In the genomic region with DNA sequence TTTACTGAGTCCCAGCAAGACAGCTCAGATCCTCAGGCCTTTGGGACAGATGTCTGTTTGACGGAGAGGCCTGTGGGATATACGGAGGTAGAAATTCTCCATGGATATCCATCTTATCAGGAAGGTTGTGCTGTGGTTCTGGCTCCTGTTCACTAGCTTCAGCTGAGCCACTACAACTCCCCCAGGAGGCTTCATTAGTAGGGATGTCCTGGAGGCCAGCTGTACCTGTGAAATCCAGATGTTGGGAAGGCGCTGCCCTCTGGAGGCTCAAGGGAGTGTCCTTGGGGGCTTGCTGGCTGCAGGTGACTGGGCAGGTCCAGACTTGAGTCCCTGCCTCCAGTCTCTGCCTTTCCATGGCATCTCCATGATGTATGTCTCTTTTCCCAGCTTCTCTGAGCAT, we compare ENCODE assay signal across 10 mouse cellular contexts.
DNase-seq lines count a peak whose midpoint lies in the region; ATAC-seq and TF ChIP-seq lines count a peak whose summit lies in the region.
"Had no signal": no experiment of that assay in that cellular context is flagged by ENCODE, and none has a peak within 500 bp of the region (broad histone marks: within the 10 kb centered on the region; RNA-seq: fewer than 3 reads in every experiment).

No protein-coding gene starts in this region.

- H3K9ac ChIP-seq in heart, embryonic 15.5 days, result no peak overlapping the region
- H3K9ac ChIP-seq in lung, postnatal 0 days (replicated peaks; ENCODE audit: low read depth), result no peak overlapping the region
- H3K9ac ChIP-seq in neural tube, embryonic 13.5 days, result no peak overlapping the region

- 65% methylated on average over 3 of the region's 3 CpGs for WGBS in heart, embryonic 15.5 days
- 86% methylated on average over 3 of the region's 3 CpGs for whole genome bisulfite sequencing in lung, postnatal 0 days
- WGBS in embryonic facial prominence, embryonic 10.5 days, result 64% methylated on average over 3 of the region's 3 CpGs
- WGBS in neural tube, embryonic 13.5 days, result 46% methylated on average over 3 of the region's 3 CpGs

- no peaks in the 10 kb centered on the region for H3K9me3 ChIP-seq in heart, embryonic 15.5 days (replicated peaks)
- H3K9me3 ChIP-seq in lung, postnatal 0 days (ENCODE audit: low read length), result no peaks in the 10 kb centered on the region
- peaks cover 2% of the 10 kb centered on the region; the same call in 1 of the 2 replicates for H3K9me3 ChIP-seq in embryonic facial prominence, embryonic 10.5 days
- no peaks in the 10 kb centered on the region for H3K9me3 ChIP-seq in neural tube, embryonic 13.5 days

- TF ChIP-seq CTCF in lung, postnatal 0 days (IDR thresholded peaks at IDR 0.05), result peak; percentile 23; the same call in 1 of the 2 replicates

- TF ChIP-seq EP300 in lung, postnatal 0 days (IDR thresholded peaks at IDR 0.05), result no peak

- H3K4me2 ChIP-seq in heart, embryonic 15.5 days, result no peak overlapping the region
- H3K4me2 ChIP-seq in lung, postnatal 0 days (replicated peaks; ENCODE audit: low read depth, low read length), result no peak overlapping the region
- no peak overlapping the region for H3K4me2 ChIP-seq in neural tube, embryonic 13.5 days

- peak overlapping the region; percentile 70 for H3K27ac ChIP-seq in heart, embryonic 15.5 days
- H3K27ac ChIP-seq in lung, postnatal 0 days (ENCODE audit: low read length), result no peak overlapping the region
- H3K27ac ChIP-seq in embryonic facial prominence, embryonic 10.5 days (replicated peaks), result peak overlapping the region; percentile 16; the same call in 1 of the 2 replicates
- H3K27ac ChIP-seq in neural tube, embryonic 13.5 days (replicated peaks), result peak overlapping the region; percentile 90
- H3K27ac ChIP-seq: macrophage had no signal

- H3K36me3 ChIP-seq in heart, embryonic 15.5 days, result no peaks in the 10 kb centered on the region
- H3K36me3 ChIP-seq in lung, postnatal 0 days (ENCODE audit: insufficient read depth, low read length), result no peaks in the 10 kb centered on the region
- no peaks in the 10 kb centered on the region for H3K36me3 ChIP-seq in embryonic facial prominence, embryonic 10.5 days (replicated peaks)
- no peaks in the 10 kb centered on the region for H3K36me3 ChIP-seq in neural tube, embryonic 13.5 days

- peaks cover 68% of the 10 kb centered on the region for H3K4me1 ChIP-seq in heart, embryonic 15.5 days (replicated peaks)
- peaks cover 14% of the 10 kb centered on the region; the same call in 1 of the 2 replicates for H3K4me1 ChIP-seq in lung, postnatal 0 days (ENCODE audit: insufficient read depth, low read depth, low read length)
- peaks cover 70% of the 10 kb centered on the region for H3K4me1 ChIP-seq in embryonic facial prominence, embryonic 10.5 days
- peaks cover 81% of the 10 kb centered on the region for H3K4me1 ChIP-seq in neural tube, embryonic 13.5 days (replicated peaks)

- ATAC-seq in heart, embryonic 15.5 days (replicated peaks; ENCODE audit: insufficient number of reproducible peaks, insufficient read depth, low FRiP score, low read depth), result no peak
- no peak for ATAC-seq in lung, postnatal 0 days
- ATAC-seq in neural tube, embryonic 13.5 days (ENCODE audit: low read depth), result no peak
- ATAC-seq in CD4-positive, CD25-positive, alpha-beta regulatory T cell, adult 4 months, result no peak
- ATAC-seq: activated CD4-positive, CD25-positive, alpha-beta regulatory T cell, adult 4 months had no signal

- no peak overlapping the region for H3K4me3 ChIP-seq in heart, embryonic 15.5 days
- no peak overlapping the region for H3K4me3 ChIP-seq in lung, postnatal 0 days (ENCODE audit: low read depth, low read length)
- no peak overlapping the region for H3K4me3 ChIP-seq in embryonic facial prominence, embryonic 10.5 days
- H3K4me3 ChIP-seq in neural tube, embryonic 13.5 days, result no peak overlapping the region

- H3K27me3 ChIP-seq in heart, embryonic 15.5 days, result no peaks in the 10 kb centered on the region
- H3K27me3 ChIP-seq in lung, postnatal 0 days (replicated peaks; ENCODE audit: insufficient read depth, low read length), result no peaks in the 10 kb centered on the region
- peaks cover 84% of the 10 kb centered on the region for H3K27me3 ChIP-seq in embryonic facial prominence, embryonic 10.5 days (replicated peaks; ENCODE audit: low read depth, poor library complexity, severe bottlenecking)
- no peaks in the 10 kb centered on the region; the same call in 1 of the 2 replicates for H3K27me3 ChIP-seq in neural tube, embryonic 13.5 days

- DNase-seq in heart, postnatal 4 days, result no peak
- DNase-seq in lung, postnatal 0 days (ENCODE audit: low spot score), result no peak
- no peak for DNase-seq in lung, postnatal 10 days
- DNase-seq in embryonic facial prominence, embryonic 10.5 days (ENCODE audit: low spot score), result no peak
- no peak for DNase-seq in right cerebral cortex, postnatal 4 days
